Mouse (Mus musculus): Measurements from ENCODE around the gene Tmem231.

Tmem231 gene

GRCm38 (mm10) chr8:111905500-111906121, 28.1 kb downstream of the Tmem231 start:
- no peak for DNase-seq (ENCODE audit: low spot score)

GRCm38 (mm10) chr8:111902080-111902479, 31.6 kb downstream of the Tmem231 start:
- DNase-seq (ENCODE audit: low spot score) = no peak

GRCm38 (mm10) chr8:111898586-111898985, 35.1 kb downstream of the Tmem231 start:
- DNase-seq (ENCODE audit: low spot score) = no peak

- no peak for DNase-seq (ENCODE audit: low spot score)
Measured at GRCm38 (mm10) chr8:111894955-111895354, 38.7 kb downstream of the Tmem231 start.

GRCm38 (mm10) chr8:111892615-111893014, 41.1 kb downstream of the Tmem231 start:
- no peak for DNase-seq (ENCODE audit: low spot score)

GRCm38 (mm10) chr8:111891983-111892382, 41.7 kb downstream of the Tmem231 start:
- DNase-seq (ENCODE audit: low spot score) = no peak

GRCm38 (mm10) chr8:111890911-111891303, 42.8 kb downstream of the Tmem231 start:
- no peak for DNase-seq (ENCODE audit: low spot score)

GRCm38 (mm10) chr8:111889931-111890910, 43.5 kb downstream of the Tmem231 start:
- no peak for DNase-seq (ENCODE audit: low spot score)

- no peak for DNase-seq (ENCODE audit: low spot score)
Measured at GRCm38 (mm10) chr8:111888091-111888650, 45.5 kb downstream of the Tmem231 start.

GRCm38 (mm10) chr8:111887479-111887878, 46.2 kb downstream of the Tmem231 start:
- no peak for DNase-seq (ENCODE audit: low spot score)

GRCm38 (mm10) chr8:111883615-111884014, 50.1 kb downstream of the Tmem231 start:
- no peak for DNase-seq (ENCODE audit: low spot score)

GRCm38 (mm10) chr8:111881591-111881990, 52.1 kb downstream of the Tmem231 start:
- peak; percentile 19 for DNase-seq (ENCODE audit: low spot score)

- DNase-seq (ENCODE audit: low spot score) = no peak
Measured at GRCm38 (mm10) chr8:111877711-111878110, 56.0 kb downstream of the Tmem231 start.

- peak; percentile 96 for DNase-seq (ENCODE audit: low spot score)
Measured at GRCm38 (mm10) chr8:111876355-111876948, 57.2 kb downstream of the Tmem231 start, which contains the start of gene Tmem170. Gene Tmem170 (minus strand): TSS chr8:111876750.

- DNase-seq (ENCODE audit: low spot score) = no peak
Measured at GRCm38 (mm10) chr8:111875758-111876157, 57.9 kb downstream of the Tmem231 start.

- no peak for DNase-seq (ENCODE audit: low spot score)
Measured at GRCm38 (mm10) chr8:111871278-111871677, 62.4 kb downstream of the Tmem231 start.

GRCm38 (mm10) chr8:111870379-111870778, 63.3 kb downstream of the Tmem231 start:
- no peak for DNase-seq (ENCODE audit: low spot score)

GRCm38 (mm10) chr8:111868664-111869063, 65.0 kb downstream of the Tmem231 start:
- DNase-seq (ENCODE audit: low spot score) = no peak

- no peak for DNase-seq (ENCODE audit: low spot score)
Measured at GRCm38 (mm10) chr8:111865857-111866256, 67.8 kb downstream of the Tmem231 start.

- DNase-seq (ENCODE audit: low spot score) = no peak
Measured at GRCm38 (mm10) chr8:111865130-111865852, 68.4 kb downstream of the Tmem231 start.

- no peak for DNase-seq (ENCODE audit: low spot score)
Measured at GRCm38 (mm10) chr8:111864648-111865047, 69.0 kb downstream of the Tmem231 start.

GRCm38 (mm10) chr8:111863280-111863679, 70.4 kb downstream of the Tmem231 start:
- no peak for DNase-seq (ENCODE audit: low spot score)
